Mouse (Mus musculus) CH12.LX (cell line): ENCODE data around the gene Ablim1. TPM values are rescaled to one million over a fixed set of nuclear protein-coding genes. Genes with fewer than 3 reads are reported as not detected.

Source experiments
- DNase-seq: peaks from one replicate; pipeline ENCODE4 v3.0.0-alpha.2; 2013; ENCODE audit errors: extremely low read depth
- H3K27ac ChIP-seq: 2 replicates; pipeline ENCODE4 v1.5.1; 2012; ENCODE audit warnings: low read depth, mild to moderate bottlenecking, control low read depth, moderate library complexity; ENCODE audit not compliant: insufficient read depth
- H3K27me3 ChIP-seq: replicated peaks from 2 replicates; pipeline ENCODE3; 2012; ENCODE audit warnings: inconsistent platforms
- H3K36me3 ChIP-seq, 2 experiments: replicated peaks in 1 of 2; 2 replicates each; pipeline versions ENCODE3 to v1.6.1; 2012; ENCODE audit warnings: inconsistent platforms in 1 of 2, low read length in 1 of 2, mild to moderate bottlenecking in 1 of 2, mixed read lengths in 1 of 2, moderate library complexity in 1 of 2; ENCODE audit not compliant: control insufficient read depth in 1 of 2, insufficient read depth in 1 of 2
- H3K4me1 ChIP-seq, 2 experiments: 2 replicates each; pipeline ENCODE4 v1.6.1; 2012; ENCODE audit warnings: inconsistent platforms in 1 of 2, moderate library complexity in 1 of 2; ENCODE audit not compliant: insufficient read depth in 2 of 2, control insufficient read depth in 1 of 2
- H3K4me2 ChIP-seq: 2 replicates; pipeline ENCODE4 v1.6.1; 2012; ENCODE audit warnings: low read depth, mild to moderate bottlenecking, control low read depth; ENCODE audit not compliant: poor library complexity, insufficient read depth, severe bottlenecking
- H3K4me3 ChIP-seq, 3 experiments: fragments of 150-350 bp in 1 of 3; sonication (generic) in 1 of 3; replicated peaks in 1 of 3; 2 replicates each; pipeline versions ENCODE3 to v1.5.1; 2011 to 2012; ENCODE audit warnings: low read depth in 2 of 3, low read length in 2 of 3, mild to moderate bottlenecking in 2 of 3, moderate library complexity in 2 of 3, control low read depth in 1 of 3, improper control_type of control experiment in 1 of 3, inconsistent platforms in 1 of 3, mixed read lengths in 1 of 3; ENCODE audit not compliant: poor library complexity in 1 of 3
- H3K79me2 ChIP-seq: replicated peaks from 2 replicates; pipeline ENCODE4 v1.6.1; 2012; ENCODE audit warnings: mild to moderate bottlenecking, moderate library complexity; ENCODE audit not compliant: control insufficient read depth, poor library complexity, insufficient read depth, severe bottlenecking; ENCODE audit errors: extremely low read depth
- H3K9ac ChIP-seq: 2 replicates; pipeline ENCODE4 v1.6.1; 2012; ENCODE audit warnings: low read depth, mild to moderate bottlenecking, control low read depth, moderate library complexity; ENCODE audit not compliant: insufficient read depth
- H3K9me3 ChIP-seq: replicated peaks from 2 replicates; pipeline ENCODE3; 2012; ENCODE audit warnings: low read length, inconsistent platforms, mixed read lengths
- BHLHE40 ChIP-seq: IDR thresholded peaks from 2 replicates; pipeline ENCODE4 v1.6.1; 2011; ENCODE audit warnings: mild to moderate bottlenecking, low read depth, low read length, improper control_type of control experiment
- CHD1 ChIP-seq: IDR thresholded peaks from 2 replicates; pipeline ENCODE4 v1.6.1; 2012; ENCODE audit warnings: low read depth, low read length, improper control_type of control experiment, inconsistent platforms
- CTCF ChIP-seq, 2 experiments: IDR thresholded peaks in 1 of 2; conservative IDR thresholded peaks in 1 of 2; 2 replicates each; pipeline ENCODE4 v1.5.1; 2011 to 2012; ENCODE audit warnings: low read depth in 2 of 2, low read length in 2 of 2, improper control_type of control experiment in 1 of 2, inconsistent platforms in 1 of 2, mild to moderate bottlenecking in 1 of 2, moderate library complexity in 1 of 2
- E2F4 ChIP-seq: IDR thresholded peaks from 2 replicates; pipeline ENCODE4 v1.6.1; 2011; ENCODE audit warnings: low read depth, low read length, improper control_type of control experiment; ENCODE audit not compliant: insufficient replicate concordance
- GABPA ChIP-seq: IDR thresholded peaks from 2 replicates; pipeline ENCODE4 v1.6.1; 2012; ENCODE audit warnings: low read depth, low read length, improper control_type of control experiment, inconsistent platforms; ENCODE audit not compliant: insufficient replicate concordance
- HCFC1 ChIP-seq: IDR thresholded peaks from 2 replicates; pipeline ENCODE4 v1.6.1; 2012; ENCODE audit warnings: low read depth, mild to moderate bottlenecking, inconsistent platforms, low read length, improper control_type of control experiment
- IRF4 ChIP-seq: IDR thresholded peaks from 2 replicates; pipeline ENCODE4 v1.6.1; 2014; ENCODE audit warnings: low read depth, mild to moderate bottlenecking, inconsistent platforms, low read length, improper control_type of control experiment
- JUN ChIP-seq: IDR thresholded peaks from 2 replicates; pipeline ENCODE4 v1.6.1; 2011; ENCODE audit warnings: low read depth, mild to moderate bottlenecking, low read length, improper control_type of control experiment, moderate library complexity; ENCODE audit not compliant: insufficient read depth
- KAT2A ChIP-seq: IDR thresholded peaks from 2 replicates; pipeline ENCODE4 v1.6.1; 2012; ENCODE audit warnings: low read length, improper control_type of control experiment, inconsistent platforms; ENCODE audit not compliant: insufficient replicate concordance
- MAFK ChIP-seq: IDR thresholded peaks from 2 replicates; pipeline ENCODE4 v1.6.1; 2011; ENCODE audit warnings: low read length, improper control_type of control experiment; ENCODE audit not compliant: insufficient replicate concordance
- MAZ ChIP-seq: IDR thresholded peaks from 2 replicates; pipeline ENCODE4 v1.6.1; 2012; ENCODE audit warnings: low read depth, mild to moderate bottlenecking, inconsistent platforms, low read length, improper control_type of control experiment, moderate library complexity
- MEF2A ChIP-seq: IDR thresholded peaks from 2 replicates; pipeline ENCODE4 v1.6.1; 2014; ENCODE audit warnings: low read depth, mild to moderate bottlenecking, inconsistent platforms, low read length, improper control_type of control experiment, borderline replicate concordance
- MXI1 ChIP-seq: IDR thresholded peaks from 2 replicates; pipeline ENCODE4 v1.6.1; 2011; ENCODE audit warnings: mild to moderate bottlenecking, low read depth, low read length, improper control_type of control experiment
- MYC ChIP-seq: IDR thresholded peaks from 2 replicates; pipeline ENCODE4 v1.6.1; 2011; ENCODE audit warnings: low read depth, mild to moderate bottlenecking, improper control_type of control experiment, low read length
- NRF1 ChIP-seq: IDR thresholded peaks from 2 replicates; pipeline ENCODE4 v1.6.1; 2014; ENCODE audit warnings: low read depth, mild to moderate bottlenecking, inconsistent platforms, low read length, improper control_type of control experiment, moderate library complexity
- PAX5 ChIP-seq: IDR thresholded peaks from 2 replicates; pipeline ENCODE4 v1.6.1; 2012; ENCODE audit warnings: low read length, inconsistent platforms, mixed read lengths
- POLR2A ChIP-seq: IDR thresholded peaks from 2 replicates; pipeline ENCODE4 v1.6.1; 2011; ENCODE audit warnings: low read depth, mild to moderate bottlenecking, improper control_type of control experiment, low read length
- POLR2AphosphoS2 ChIP-seq: IDR thresholded peaks from 2 replicates; pipeline ENCODE4 v1.6.1; 2011; ENCODE audit warnings: low read depth, low read length, improper control_type of control experiment
- RAD21 ChIP-seq: IDR thresholded peaks from 2 replicates; pipeline ENCODE4 v1.6.1; 2011; ENCODE audit warnings: low read depth, mild to moderate bottlenecking, low read length, improper control_type of control experiment, moderate library complexity
- RCOR1 ChIP-seq: conservative IDR thresholded peaks from 2 replicates; pipeline ENCODE4 v1.6.1; 2012; ENCODE audit warnings: low read depth, mild to moderate bottlenecking, inconsistent platforms, low read length, improper control_type of control experiment
- SIN3A ChIP-seq: IDR thresholded peaks from 2 replicates; pipeline ENCODE4 v1.6.1; 2012; ENCODE audit warnings: low read length, improper control_type of control experiment, inconsistent platforms
- SMC3 ChIP-seq: IDR thresholded peaks from 2 replicates; pipeline ENCODE4 v1.6.1; 2011; ENCODE audit warnings: low read depth, low read length, improper control_type of control experiment
- TCF12 ChIP-seq: IDR thresholded peaks from 2 replicates; pipeline ENCODE4 v1.6.1; 2014; ENCODE audit warnings: low read depth, mild to moderate bottlenecking, inconsistent platforms, low read length, improper control_type of control experiment
- UBTF ChIP-seq: IDR thresholded peaks from 2 replicates; pipeline ENCODE4 v1.6.1; 2012; ENCODE audit warnings: low read depth, mild to moderate bottlenecking, inconsistent platforms, low read length, improper control_type of control experiment, moderate library complexity
- ZKSCAN1 ChIP-seq: IDR thresholded peaks from 2 replicates; pipeline ENCODE4 v1.6.1; 2012; ENCODE audit warnings: low read depth, inconsistent platforms, low read length, improper control_type of control experiment, borderline replicate concordance
- ZMIZ1 ChIP-seq: IDR thresholded peaks from 2 replicates; pipeline ENCODE4 v1.6.1; 2012; ENCODE audit warnings: low read depth, mild to moderate bottlenecking, inconsistent platforms, low read length, improper control_type of control experiment
- dilution Hi-C: fragments of 300-500 bp; cut with MboI; formaldehyde crosslinking; loops from 2 replicates; pipeline ENCODE4 v1.14.3; 2020; ENCODE audit warnings: low sequenced_read_pairs; ENCODE audit not compliant: extremely low pct_unique_long_range_greater_than_20kb, extremely low pct_ligation_motif_present
- in situ Hi-C: fragments of 300-500 bp; cut with MboI; formaldehyde crosslinking; loops from 3 replicates; pipeline ENCODE4 v1.14.3; 2019; ENCODE audit warnings: low sequenced_read_pairs, low pct_ligation_motif_present, low pct_unique_long_range_greater_than_20kb, mixed read lengths
- polyA plus RNA-seq: library from polyadenylated mRNA; unstranded; fragments of >175 nt; gene quantifications from 2 replicates; pipeline ENCODE4 v1.2.1, GENCODE M21; 2012; ENCODE audit warnings: low read depth; ENCODE audit not compliant: insufficient read length
- total RNA-seq, 2 experiments: library from RNA; depleted of rRNA; stranded (reverse); fragments of 300-350 nt in 1 of 2; fragments of >200 nt in 1 of 2; gene quantifications; 2 replicates each; pipeline ENCODE4 v1.2.3; 2012 to 2014

Ablim1 gene
- total and polyA plus RNA-seq, 3 experiments: 0.85 to 2.4 (median 2.0) TPM

GRCm38 (mm10) chr19:57279666-57280065 lies 35.1 kb downstream of the Ablim1 start:
- DNase-seq: no peak
- in situ Hi-C loops: no loop called here
- no peaks in the 10 kb centered on the region for H3K36me3 ChIP-seq
- no peaks in the 10 kb centered on the region for H3K27me3 ChIP-seq
- TF ChIP-seq ZKSCAN1 (no peak), PAX5 (no peak), MAZ (no peak), MYC (no peak), MAFK (no peak), RAD21 (no peak), MXI1 (no peak), RCOR1 (no peak), ZMIZ1 (no peak), POLR2AphosphoS2 (no peak), CHD1 (no peak), SMC3 (no peak), UBTF (no peak), POLR2A (no peak), CTCF (conservative IDR thresholded peaks at IDR 0.05 in 1 of 2, IDR thresholded peaks at IDR 0.05 in 1 of 2; ENCODE audit: low read depth in 2 of 2, low read length in 2 of 2) (no peak), BHLHE40 (no peak)
- no peak overlapping the region for H3K27ac ChIP-seq
- dilution Hi-C loops: no loop called here
- H3K4me1 ChIP-seq: peaks cover 0 to 7% of the 10 kb centered on the region in 2 experiments; a peak in 2 of 4 replicates
- H3K4me2 ChIP-seq: no peak overlapping the region
- H3K9ac ChIP-seq: no peak overlapping the region
- H3K9me3 ChIP-seq: no peaks in the 10 kb centered on the region
- no peak overlapping the region for H3K4me3 ChIP-seq
- H3K79me2 ChIP-seq: no peaks in the 10 kb centered on the region

- no peaks in the 10 kb centered on the region for H3K36me3 ChIP-seq
- H3K27ac ChIP-seq: no peak overlapping the region
- no peak overlapping the region for H3K4me2 ChIP-seq
- no peak for DNase-seq
- no peaks in the 10 kb centered on the region for H3K27me3 ChIP-seq
- in situ Hi-C loops: no loop called here
- H3K4me1 ChIP-seq: peaks cover 11 to 13% of the 10 kb centered on the region in 2 experiments
- dilution Hi-C loops: no loop called here
- no peak for TF ChIP-seq NRF1
- TF ChIP-seq MYC: no peak
- no peak for TF ChIP-seq POLR2A
- no peak for TF ChIP-seq GABPA
- TF ChIP-seq CHD1: no peak
- TF ChIP-seq E2F4: no peak
- TF ChIP-seq ZMIZ1: no peak
- no peak for TF ChIP-seq IRF4
- no peak for TF ChIP-seq HCFC1
- TF ChIP-seq UBTF: no peak
- no peak for TF ChIP-seq JUN
- no peak for TF ChIP-seq PAX5
- no peak for TF ChIP-seq SIN3A
- no peak for TF ChIP-seq MEF2A
- TF ChIP-seq TCF12: no peak
- no peak for TF ChIP-seq MAZ
- TF ChIP-seq KAT2A: no peak
- no peak overlapping the region for H3K4me3 ChIP-seq
- no peaks in the 10 kb centered on the region for H3K9me3 ChIP-seq
- H3K79me2 ChIP-seq: no peaks in the 10 kb centered on the region
- H3K9ac ChIP-seq: no peak overlapping the region
Measured at GRCm38 (mm10) chr19:57278263-57278662, 36.5 kb downstream of the Ablim1 start.
